Mouse (Mus musculus): ENCODE measurements around the gene Rps6ka4.

The Rps6ka4 gene

DNA sequence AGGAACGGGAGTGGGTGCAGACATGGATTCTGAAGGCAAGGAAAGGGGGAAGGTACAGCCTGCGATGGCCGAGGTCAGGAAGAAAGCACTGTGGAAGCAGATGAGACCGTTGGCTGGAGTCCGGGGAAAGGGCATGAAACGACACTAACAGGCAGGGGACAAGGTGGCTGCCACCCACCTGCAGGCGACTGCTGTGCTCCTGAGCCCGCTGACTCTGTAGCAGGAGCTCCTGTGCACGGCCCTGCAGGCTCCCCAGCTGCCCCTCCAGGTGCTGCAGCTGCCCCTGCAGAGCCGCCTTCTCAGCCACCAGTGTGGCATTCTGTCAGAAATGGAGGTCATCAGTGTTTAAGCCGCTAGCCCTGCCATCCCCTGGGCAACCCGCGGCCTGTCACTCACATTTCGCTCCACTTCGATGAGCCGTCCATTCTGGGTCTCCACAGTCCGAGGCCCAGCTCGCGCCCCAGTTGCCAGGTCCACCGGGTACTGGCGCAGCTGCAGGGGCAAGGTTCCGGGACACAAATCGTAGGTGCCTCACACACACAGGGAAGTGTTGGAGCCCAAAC lies 9.2 kb upstream of the Rps6ka4 start:
- no peak for DNase-seq

DNA sequence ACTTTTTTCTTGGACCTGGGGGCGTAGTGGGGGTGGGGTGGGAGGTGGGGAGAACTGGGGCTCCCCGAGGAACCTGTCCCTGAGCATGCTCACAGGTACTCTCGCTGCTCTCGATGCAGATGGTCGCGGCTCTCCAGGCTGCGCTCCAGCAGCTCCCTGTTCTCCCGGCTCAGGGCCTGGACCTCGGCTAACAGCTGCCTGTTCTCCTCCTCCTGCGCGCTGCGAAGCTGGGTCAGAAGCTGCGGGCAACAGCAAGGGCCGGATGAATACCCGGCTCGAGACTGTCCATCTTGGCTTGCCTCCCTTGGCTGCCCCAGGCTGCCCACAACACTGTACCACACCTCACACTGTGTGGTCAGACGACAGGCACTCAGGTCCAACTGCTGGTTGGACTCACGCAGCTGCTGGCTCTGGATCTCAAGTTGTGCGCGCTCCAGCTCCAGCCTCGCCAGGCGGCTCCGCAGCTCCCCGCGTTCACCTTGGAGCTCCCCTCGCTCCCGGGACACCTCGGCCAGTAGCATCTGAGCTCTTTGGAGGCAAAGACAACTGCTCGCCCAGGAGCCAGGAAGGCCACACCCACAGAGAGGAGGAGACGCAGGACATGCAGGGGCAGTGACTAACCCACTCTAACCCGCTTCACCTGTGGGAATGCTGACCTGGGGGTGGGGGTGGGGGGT lies 7.5 kb upstream of the Rps6ka4 start:
- peak; percentile 31 to 45 for DNase-seq

GRCm38 (mm10) chr19:6846050-6846449 lies 5.6 kb upstream of the Rps6ka4 start:
- no peak for DNase-seq

DNA sequence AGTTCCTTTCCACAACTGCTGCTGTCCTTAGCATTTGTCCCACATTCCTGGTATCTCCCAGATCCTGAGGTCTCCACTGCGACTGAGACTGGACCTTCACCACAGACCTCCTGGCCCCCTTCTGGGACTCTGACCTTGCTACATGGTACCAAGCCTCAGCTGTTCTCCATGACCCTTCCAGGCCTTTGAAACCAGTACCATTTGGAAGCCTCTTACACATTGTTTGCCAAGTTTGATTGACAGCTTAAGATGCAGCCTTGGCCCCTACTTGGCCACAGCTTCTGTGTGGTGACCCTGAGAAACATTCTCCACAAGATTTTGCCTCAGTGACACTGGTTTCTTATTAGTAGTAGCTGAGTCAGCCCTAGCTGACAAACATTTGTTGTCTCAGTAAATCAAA lies 1.9 kb upstream of the Rps6ka4 start:
- no peak for DNase-seq

DNA sequence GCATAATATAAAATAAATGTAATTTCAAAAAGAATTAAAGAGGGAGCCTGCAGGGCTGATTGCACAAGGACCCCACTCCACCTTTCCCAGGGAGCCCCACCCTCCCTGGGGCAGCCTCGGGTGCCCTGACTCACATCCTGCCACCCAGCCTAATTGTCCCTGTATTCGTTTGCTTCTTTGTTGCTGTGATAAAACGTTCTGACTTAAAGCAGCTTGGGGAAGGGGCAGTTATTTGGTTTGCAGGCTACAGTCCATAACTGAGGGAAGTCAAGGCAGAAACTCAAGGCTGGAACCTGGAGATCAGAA lies 809 bp upstream of the Rps6ka4 start:
- no peak for DNase-seq

DNA sequence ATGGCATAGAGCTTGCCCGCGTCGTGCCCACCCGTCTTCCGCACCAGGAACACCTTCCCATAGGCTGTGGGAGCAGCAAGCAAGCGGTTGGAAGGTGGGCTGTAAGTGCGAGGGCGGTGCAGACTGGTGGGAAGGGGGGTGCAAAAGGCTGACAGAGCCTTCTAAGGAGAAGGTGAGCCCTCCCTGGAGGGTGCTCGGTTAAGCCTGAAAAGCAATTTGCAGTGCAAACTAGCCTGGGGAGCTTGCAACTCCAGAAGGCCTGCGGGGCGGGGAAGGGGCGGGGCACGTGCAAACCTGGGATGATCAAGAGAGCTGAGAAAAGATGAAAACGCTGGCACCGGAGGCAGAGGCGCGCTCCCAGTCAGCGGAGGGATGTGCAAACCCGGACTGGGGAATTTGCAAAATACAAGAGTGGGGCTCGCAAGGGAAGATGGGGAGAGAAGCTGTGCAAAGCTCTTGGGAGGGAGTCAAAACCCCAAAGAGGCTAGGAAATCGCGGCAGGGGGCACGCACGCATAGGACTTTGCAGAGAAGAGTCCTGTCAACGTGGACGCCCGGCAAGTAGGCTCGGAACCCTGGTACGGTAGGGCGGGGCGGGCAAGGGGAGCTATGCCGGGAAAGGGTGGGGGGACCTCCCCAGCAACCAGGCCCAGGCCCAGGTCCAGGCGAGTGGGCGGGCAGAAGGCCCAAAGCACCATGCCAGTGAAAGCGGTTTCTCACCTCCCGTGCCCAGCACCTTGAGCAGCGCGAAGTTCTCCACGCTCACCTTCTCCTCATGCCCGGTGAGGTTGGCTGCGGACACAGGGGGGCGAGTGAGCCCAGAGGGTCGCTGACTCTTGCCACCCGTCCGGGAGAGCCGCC lies 591 bp downstream of the Rps6ka4 start:
- peak; percentile 43 to 51 for DNase-seq

DNA sequence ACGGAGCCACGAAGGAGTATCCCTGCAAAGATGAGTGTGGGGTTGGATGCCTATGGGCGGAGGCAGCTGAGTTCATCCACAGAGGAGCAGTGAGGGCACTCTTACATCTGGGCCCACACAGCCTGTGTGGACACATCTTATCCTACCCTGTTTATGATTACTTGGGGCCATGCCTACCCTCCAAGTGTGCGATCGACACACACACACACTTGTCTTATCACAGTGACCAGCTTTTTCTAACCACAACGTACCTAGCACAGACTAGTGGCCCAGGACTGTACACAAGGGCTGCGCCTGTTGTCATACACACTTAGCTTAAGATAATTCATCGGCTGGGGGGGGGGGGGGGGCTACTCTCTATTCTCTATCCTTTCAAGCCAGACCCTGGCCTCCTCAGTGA lies 8.1 kb downstream of the Rps6ka4 start:
- no peak for DNase-seq

DNA sequence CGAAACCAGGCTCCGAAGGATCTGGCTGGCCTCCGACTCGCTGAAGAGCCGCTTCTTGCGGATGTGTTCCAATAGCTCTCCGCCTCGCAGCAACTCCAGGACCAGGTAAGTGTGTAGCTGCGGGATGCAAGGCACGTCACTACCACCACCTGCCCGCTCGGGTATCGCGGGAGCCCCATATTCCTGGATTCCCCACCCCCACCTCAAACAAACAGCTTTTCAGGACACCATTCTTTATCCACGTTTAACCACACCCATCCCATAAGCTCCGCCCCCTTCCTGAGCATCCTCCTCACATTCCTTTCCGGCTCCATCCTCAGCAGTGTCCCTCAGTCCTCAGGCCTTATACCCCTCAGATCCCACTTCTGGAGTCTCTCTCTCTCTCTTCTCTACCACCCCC lies 9.1 kb downstream of the Rps6ka4 start:
- DNase-seq, result no peak

DNA sequence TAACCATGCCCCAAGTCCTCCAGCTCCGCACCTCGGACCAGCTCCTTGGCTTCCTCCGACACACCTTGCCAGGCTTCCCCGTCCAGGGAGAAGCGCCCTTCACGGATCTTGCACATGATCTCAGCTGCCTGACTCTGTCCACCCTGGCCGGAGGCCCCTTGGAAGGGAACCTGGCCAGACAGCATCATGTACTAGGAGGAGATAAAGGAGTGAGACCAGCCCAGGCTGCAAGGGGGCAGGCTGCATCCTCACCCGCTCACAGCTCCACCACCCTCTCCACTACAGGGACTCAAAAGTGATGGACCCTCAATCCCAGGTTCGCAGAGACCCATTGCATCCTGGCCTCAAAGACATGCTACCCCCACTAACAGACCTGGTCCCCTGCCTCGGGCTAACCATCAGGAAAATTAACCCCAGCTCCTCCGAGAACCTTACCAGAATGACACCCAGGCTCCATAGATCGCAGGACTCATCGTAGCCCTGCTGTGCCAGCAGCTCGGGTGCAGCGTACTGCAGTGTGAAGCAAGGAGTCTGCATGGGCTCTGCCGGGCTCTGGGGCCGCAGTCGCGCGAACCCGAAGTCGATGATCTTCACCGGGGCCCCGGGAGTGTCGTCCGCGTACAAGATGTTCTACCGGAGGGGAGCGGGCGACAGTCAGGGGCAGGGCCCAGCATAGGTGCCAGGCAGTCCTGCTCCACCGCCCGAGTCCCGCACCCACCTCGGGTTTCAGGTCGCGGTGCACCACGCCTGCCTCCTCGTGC lies 9.7 kb downstream of the Rps6ka4 start:
- DNase-seq, result no peak

DNA sequence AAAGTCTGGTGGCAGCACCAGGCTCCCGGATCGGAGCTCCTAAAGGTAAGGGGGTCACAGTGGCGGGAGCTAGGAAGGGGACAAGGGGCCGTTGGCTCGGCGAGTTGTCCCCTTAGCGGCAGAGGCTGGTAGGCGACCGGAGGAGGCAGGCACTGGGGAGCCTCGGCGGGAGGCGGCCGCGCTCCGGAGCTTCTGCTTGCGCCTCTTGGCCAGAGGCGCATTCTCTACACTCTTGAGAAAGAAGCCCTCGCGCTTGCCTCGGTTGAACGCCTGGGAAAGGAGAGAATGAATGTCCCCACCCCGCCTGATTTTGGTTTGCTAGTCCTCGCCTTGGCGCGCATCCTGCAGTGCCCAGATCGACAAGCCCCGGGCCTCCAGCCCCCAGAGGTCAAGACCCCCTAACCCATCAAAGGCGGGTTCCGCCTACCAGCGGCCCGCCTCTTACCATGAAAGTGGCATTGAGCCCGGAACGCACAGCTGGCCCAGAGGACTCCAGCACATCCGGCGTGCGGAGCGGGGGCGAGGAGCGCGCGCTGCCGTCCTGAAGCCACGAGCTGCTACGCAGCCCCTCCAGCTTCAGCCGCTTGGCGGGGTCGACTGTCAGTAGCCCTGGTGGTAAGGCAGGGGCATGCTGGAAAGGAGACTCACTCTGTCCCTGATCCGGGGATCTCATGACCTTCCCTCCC lies 10.4 kb downstream of the Rps6ka4 start:
- DNase-seq, result no peak

DNA sequence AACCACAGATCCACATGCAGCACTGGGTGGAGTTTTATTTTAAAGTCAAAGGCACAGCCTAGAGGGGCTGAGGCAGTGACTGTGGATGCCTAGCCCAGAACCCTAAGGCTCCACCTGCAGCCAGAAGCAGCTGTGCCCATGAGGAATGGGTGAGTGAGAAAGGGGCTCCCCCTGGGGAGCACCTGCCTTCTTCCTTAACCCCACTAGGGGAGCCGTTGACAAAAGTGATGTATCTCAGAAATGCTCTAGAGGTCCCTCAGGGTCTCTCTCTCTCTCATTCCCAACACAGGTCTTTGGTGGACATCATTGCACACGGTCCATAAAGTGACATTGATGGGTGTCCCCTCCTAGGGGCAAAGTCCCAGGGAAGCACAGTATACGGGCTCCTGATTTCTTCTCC lies 11.4 kb downstream of the Rps6ka4 start:
- DNase-seq, result no peak

DNA sequence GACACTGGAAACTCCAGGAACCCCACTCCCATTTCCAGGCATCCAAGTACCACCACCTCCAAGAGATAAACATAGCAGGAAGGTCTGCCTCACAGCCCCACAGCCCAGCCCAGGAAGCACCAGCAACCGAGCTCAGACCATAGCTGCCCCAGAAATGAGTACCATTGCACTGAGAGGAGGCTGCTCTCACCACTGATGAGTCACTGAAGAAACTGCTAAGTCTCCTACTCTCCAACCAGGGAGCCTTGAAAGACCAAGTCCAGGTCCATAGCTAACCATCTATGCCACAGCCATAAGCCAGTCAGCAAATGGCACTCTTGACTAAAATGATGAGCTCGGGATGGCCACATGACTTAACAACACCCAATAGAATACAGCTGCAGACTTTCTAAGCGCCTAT lies 13.8 kb downstream of the Rps6ka4 start:
- DNase-seq, result no peak

- DNase-seq, result no peak
Measured at GRCm38 (mm10) chr19:6825384-6825783, 15.1 kb downstream of the Rps6ka4 start.

- no peak for DNase-seq
Measured at GRCm38 (mm10) chr19:6820538-6821195, 19.8 kb downstream of the Rps6ka4 start.

DNA sequence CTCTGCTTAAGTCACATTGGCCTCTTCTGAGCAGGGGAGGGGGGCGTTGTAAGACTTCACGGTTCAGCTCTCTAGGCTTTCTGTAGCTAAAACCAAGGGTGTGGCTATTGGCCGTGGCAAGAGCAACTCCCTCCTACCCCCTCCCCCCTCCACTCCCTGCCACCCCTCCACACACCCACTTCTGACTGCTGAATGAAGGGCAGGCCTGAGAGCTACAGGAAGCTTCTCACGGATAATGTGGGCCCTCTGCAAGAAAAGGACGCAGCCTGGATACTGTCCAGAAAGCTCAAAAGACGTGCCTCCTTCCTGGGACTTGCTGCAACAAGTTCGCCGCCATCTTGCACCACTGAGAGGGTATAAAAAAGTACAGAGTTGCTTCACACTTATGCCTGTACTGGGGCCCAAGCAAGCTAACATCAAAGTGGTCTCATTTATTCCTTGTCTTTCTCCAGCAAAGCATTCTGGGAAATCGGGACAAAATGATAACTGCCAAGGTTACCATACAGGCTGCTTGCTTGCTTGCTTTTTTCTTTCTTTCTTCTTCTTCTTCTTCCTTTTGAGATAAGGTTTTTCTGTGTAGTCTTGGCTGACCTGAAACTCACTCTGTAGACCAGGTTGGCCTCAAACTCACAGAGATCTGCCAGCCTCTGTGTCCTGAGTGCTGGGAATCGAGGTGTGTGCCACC lies 21.2 kb downstream of the Rps6ka4 start:
- DNase-seq, result no peak

DNA sequence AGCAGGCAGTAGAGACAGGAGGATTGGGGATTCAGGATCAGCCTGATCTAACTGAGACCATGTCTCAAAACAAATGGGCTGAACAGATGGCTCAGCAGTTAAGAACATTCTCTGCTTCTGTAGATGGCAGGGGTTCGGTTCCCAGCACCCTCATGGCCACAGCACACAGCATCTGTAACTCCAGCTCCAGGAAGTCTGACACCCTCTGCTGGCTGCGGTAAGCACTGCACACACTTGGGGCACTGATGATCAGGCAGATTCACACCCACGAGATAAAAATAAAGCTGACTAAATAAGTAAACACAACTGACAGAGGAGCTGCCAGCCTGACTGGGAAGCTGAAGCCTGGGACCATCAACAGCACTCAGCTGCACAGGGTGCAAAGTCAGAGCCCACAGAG lies 25.5 kb downstream of the Rps6ka4 start:
- DNase-seq, result no peak

GRCm38 (mm10) chr19:6814366-6814765 lies 26.1 kb downstream of the Rps6ka4 start:
- no peak for DNase-seq
